Mouse (Mus musculus) thymus, postnatal 0 days (tissue): ENCODE data around the gene Chd6. TPM values are rescaled to one million over a fixed set of nuclear protein-coding genes. Genes with fewer than 3 reads are reported as not detected.
"Not testable (repeated sequence)": the region's sequence is repeated elsewhere in the genome, so short reads cannot be mapped to it uniquely, and the experiment has no call there.

Experiments
- DNase-seq: peaks from one replicate; pipeline ENCODE4 v3.0.0-alpha.2; 2015; ENCODE audit warnings: low spot score
- polyA plus RNA-seq: library from polyadenylated mRNA; unstranded; fragments of >200 nt; fragmentation: Nextera tagmentation; extraction: Ambion mirVana; gene quantifications from 2 replicates; pipeline ENCODE4 v1.2.1, GENCODE M21; 2015

Chd6 gene
- polyA plus RNA-seq, 1 experiment from 2014 or later = 37.3 TPM

GRCm38 (mm10) chr2:160990339-160991070, 118.4 kb downstream of the Chd6 start:
- no peak for DNase-seq

GRCm38 (mm10) chr2:160987503-160987902, 121.4 kb downstream of the Chd6 start:
- no peak for DNase-seq

GRCm38 (mm10) chr2:160982636-160983035, 126.2 kb downstream of the Chd6 start:
- DNase-seq = no peak

- DNase-seq = no peak
Observed at GRCm38 (mm10) chr2:160981791-160982190, 127.1 kb downstream of the Chd6 start.

- DNase-seq = no peak
Observed at GRCm38 (mm10) chr2:160978651-160979050, 130.2 kb downstream of the Chd6 start.

GRCm38 (mm10) chr2:160977248-160977647, 131.6 kb downstream of the Chd6 start:
- DNase-seq = no peak

- DNase-seq = no peak
Observed at GRCm38 (mm10) chr2:160973648-160974215, 135.1 kb downstream of the Chd6 start.

- no peak for DNase-seq
Observed at GRCm38 (mm10) chr2:160972103-160972792, 136.6 kb downstream of the Chd6 start.

- DNase-seq = no peak
Observed at GRCm38 (mm10) chr2:160962149-160962548, 146.7 kb downstream of the Chd6 start.

- no peak for DNase-seq
Observed at GRCm38 (mm10) chr2:160960956-160961646, 147.8 kb downstream of the Chd6 start.

- no peak for DNase-seq
Observed at GRCm38 (mm10) chr2:160959901-160960300, 149.0 kb downstream of the Chd6 start.

GRCm38 (mm10) chr2:160958737-160959136, 150.1 kb downstream of the Chd6 start:
- DNase-seq = no peak

- DNase-seq = not testable (repeated sequence)
Observed at GRCm38 (mm10) chr2:160957801-160958200, 151.1 kb downstream of the Chd6 start.

- DNase-seq = not testable (repeated sequence)
Observed at GRCm38 (mm10) chr2:160957307-160957706, 151.6 kb downstream of the Chd6 start.

GRCm38 (mm10) chr2:160955331-160955730, 153.5 kb downstream of the Chd6 start:
- DNase-seq = no peak

- no peak for DNase-seq
Observed at GRCm38 (mm10) chr2:160954541-160954940, 154.3 kb downstream of the Chd6 start.

- DNase-seq = no peak
Observed at GRCm38 (mm10) chr2:160953131-160953873, 155.6 kb downstream of the Chd6 start.

- DNase-seq = no peak
Observed at GRCm38 (mm10) chr2:160951595-160951994, 157.3 kb downstream of the Chd6 start.

GRCm38 (mm10) chr2:160942443-160942842, 166.4 kb downstream of the Chd6 start:
- DNase-seq = no peak

GRCm38 (mm10) chr2:160940930-160941709, 167.8 kb downstream of the Chd6 start:
- DNase-seq = no peak
